Mouse (Mus musculus) forebrain, embryonic 11.5 days (tissue): Measurements from ENCODE around the gene Amotl1. TPM values are rescaled to one million over a fixed set of nuclear protein-coding genes. Genes with fewer than 3 reads are reported as not detected.

Experiments
- ATAC-seq: fragments of 200-750 bp; cut with Nextera tagmentation; replicated peaks from 2 replicates; pipeline ENCODE4 v1.8.0; 2017; ENCODE audit warnings: moderate TSS enrichment; ENCODE audit not compliant: low FRiP score
- DNase-seq: peaks from one replicate; pipeline ENCODE4 v3.0.0-alpha.2; 2017; ENCODE audit warnings: low spot score
- H3K27ac ChIP-seq: fragments of 300-500 bp; sonication (generic); 2 replicates; pipeline ENCODE4 v1.5.1; 2014; ENCODE audit warnings: low read depth, low read length
- H3K27me3 ChIP-seq: fragments of 300-500 bp; sonication (generic); 2 replicates; pipeline ENCODE4 v1.6.1; 2014; ENCODE audit warnings: mild to moderate bottlenecking, low read length, mixed read lengths; ENCODE audit not compliant: control insufficient read depth, insufficient read depth
- H3K36me3 ChIP-seq: fragments of 300-500 bp; sonication (generic); 2 replicates; pipeline ENCODE4 v1.6.1; 2014; ENCODE audit warnings: mild to moderate bottlenecking, low read length, moderate library complexity, mixed read lengths; ENCODE audit not compliant: control insufficient read depth, insufficient read depth
- H3K4me1 ChIP-seq: fragments of 300-500 bp; sonication (generic); replicated peaks from 2 replicates; pipeline ENCODE4 v1.6.1; 2014; ENCODE audit warnings: low read length, mixed read lengths; ENCODE audit not compliant: control insufficient read depth, insufficient read depth
- H3K4me2 ChIP-seq: fragments of 300-500 bp; sonication (generic); 2 replicates; pipeline ENCODE4 v1.6.1; 2014; ENCODE audit warnings: low read depth, mild to moderate bottlenecking, low read length, moderate library complexity, mixed read lengths; ENCODE audit not compliant: severe bottlenecking
- H3K4me3 ChIP-seq: fragments of 300-500 bp; sonication (generic); 2 replicates; pipeline ENCODE4 v1.5.1; 2014; ENCODE audit warnings: low read depth, low read length
- H3K9ac ChIP-seq: fragments of 300-500 bp; sonication (generic); 2 replicates; pipeline ENCODE4 v1.6.1; 2014; ENCODE audit warnings: low read length
- H3K9me3 ChIP-seq: fragments of 300-500 bp; sonication (generic); 2 replicates; pipeline ENCODE4 v1.6.1; 2016; ENCODE audit warnings: low read length, mixed read lengths; ENCODE audit not compliant: control insufficient read depth
- WGBS: fragments of 180-500 bp; shearing (Covaris S2); extraction: QIAGEN DNeasy Blood & Tissue Kit; methylation state at CpG from one replicate; pipeline ENCODE4 v1.1.7; 2014; 5-methylcytosine and 5-hydroxymethylcytosine counted together
- polyA plus RNA-seq: library from polyadenylated mRNA; unstranded; fragments of >200 nt; fragmentation: Nextera tagmentation; extraction: Ambion mirVana; gene quantifications from 2 replicates; pipeline ENCODE4 v1.2.1, GENCODE M21; 2014

Amotl1 gene
- polyA plus RNA-seq, 1 experiment from 2014 or later, result 19.4 TPM

DNA sequence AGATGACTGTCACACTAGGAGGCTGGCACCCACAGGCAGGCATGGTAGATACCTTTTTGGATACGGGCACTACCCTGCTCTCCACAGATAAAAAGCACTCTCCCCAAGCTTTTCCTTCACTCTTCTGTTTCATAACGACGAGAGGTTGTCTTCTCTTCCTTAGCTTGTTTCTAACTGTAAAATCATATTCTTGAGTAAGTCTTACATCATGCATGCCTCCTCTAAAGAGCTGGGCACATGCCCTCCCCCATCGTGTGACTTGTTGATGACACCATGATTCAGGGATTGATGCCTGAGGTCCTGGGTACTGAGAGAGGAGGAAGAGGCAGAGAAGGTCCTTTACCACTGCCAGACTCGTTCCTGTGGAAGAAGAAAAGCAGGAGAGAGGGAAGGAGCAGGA is 24.7 kb downstream of the Amotl1 start:
- ATAC-seq (no peak), DNase-seq (no peak)
- Histone ChIP-seq H3K27ac (no peak overlapping the region), H3K36me3 (no peaks in the 10 kb centered on the region), H3K9ac (no peak overlapping the region), H3K4me1 (no peaks in the 10 kb centered on the region), H3K27me3 (no peaks in the 10 kb centered on the region), H3K9me3 (no peaks in the 10 kb centered on the region), H3K4me3 (no peak overlapping the region), H3K4me2 (no peak overlapping the region)
- 73% methylated on average over 5 of the region's 5 CpGs for WGBS

GRCm38 (mm10) chr9:14614931-14615880 is 29.6 kb downstream of the Amotl1 start:
- DNase-seq, result no peak
- H3K9ac ChIP-seq, result peak overlapping the region; percentile 98
- H3K4me2 ChIP-seq, result peak overlapping the region; percentile 80
- H3K4me3 ChIP-seq, result peak overlapping the region; percentile 88
- H3K4me1 ChIP-seq, result peaks cover 21% of the 10 kb centered on the region
- H3K27me3 ChIP-seq, result no peaks in the 10 kb centered on the region
- peak; percentile 89 for ATAC-seq
- H3K27ac ChIP-seq, result peak overlapping the region; percentile 68
- H3K9me3 ChIP-seq, result no peaks in the 10 kb centered on the region
- no peaks in the 10 kb centered on the region for H3K36me3 ChIP-seq
- WGBS, result 10% methylated on average over 28 of the region's 33 CpGs

GRCm38 (mm10) chr9:14614205-14614930 is 30.5 kb downstream of the Amotl1 start:
- DNase-seq (peak; percentile 85), ATAC-seq (peak; percentile 63)
- H3K4me2 ChIP-seq, result peak overlapping the region; percentile 80
- 0% methylated on average over 48 of the region's 50 CpGs for WGBS
- peak overlapping the region; percentile 88 for H3K4me3 ChIP-seq
- peaks cover 21% of the 10 kb centered on the region for H3K4me1 ChIP-seq
- H3K36me3 ChIP-seq, result no peaks in the 10 kb centered on the region
- peak overlapping the region; percentile 98 for H3K9ac ChIP-seq
- no peaks in the 10 kb centered on the region for H3K27me3 ChIP-seq
- peak overlapping the region; percentile 68 for H3K27ac ChIP-seq
- H3K9me3 ChIP-seq, result no peaks in the 10 kb centered on the region

GRCm38 (mm10) chr9:14613308-14614204 is 31.3 kb downstream of the Amotl1 start:
- 11% methylated on average over 15 of the region's 15 CpGs for whole genome bisulfite sequencing
- H3K4me1 ChIP-seq, result peaks cover 21% of the 10 kb centered on the region
- peak overlapping the region; percentile 68 for H3K27ac ChIP-seq
- H3K36me3 ChIP-seq, result no peaks in the 10 kb centered on the region
- no peaks in the 10 kb centered on the region for H3K27me3 ChIP-seq
- H3K4me2 ChIP-seq, result peak overlapping the region; percentile 80
- DNase-seq (peak; percentile 60), ATAC-seq (0 out of 2 replicates have a peak, but pooled peaks have one; percentile 15)
- peak overlapping the region; percentile 98 for H3K9ac ChIP-seq
- H3K9me3 ChIP-seq, result no peaks in the 10 kb centered on the region
- peak overlapping the region; percentile 88 for H3K4me3 ChIP-seq

DNA sequence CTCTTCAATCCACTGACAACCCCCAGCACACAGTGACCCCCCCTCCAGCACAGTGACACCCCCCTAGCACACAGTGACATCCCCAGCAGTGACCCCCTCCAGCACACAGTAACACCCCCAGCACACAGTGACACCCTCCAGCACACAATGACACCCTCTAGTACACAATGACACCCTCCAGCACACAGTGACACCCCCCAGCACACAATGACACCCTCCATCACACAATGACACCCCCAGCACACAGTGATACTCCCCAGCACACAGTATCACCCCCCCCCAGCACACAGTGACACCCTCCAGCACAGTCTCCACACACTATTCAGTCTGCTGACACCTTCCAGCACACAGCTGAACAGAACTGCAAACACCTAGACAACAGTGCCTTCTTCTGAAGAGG is 32.3 kb downstream of the Amotl1 start:
- H3K9me3 ChIP-seq, result no peaks in the 10 kb centered on the region

GRCm38 (mm10) chr9:14608521-14608920 is 36.3 kb downstream of the Amotl1 start:
- DNase-seq, result no peak
- H3K27ac ChIP-seq, result no peak overlapping the region
- H3K4me1 ChIP-seq, result peaks cover 19% of the 10 kb centered on the region

More for the DNA sequence above, 32.3 kb downstream of the Amotl1 start:
- no peak for ATAC-seq
- peak overlapping the region; percentile 88 for H3K4me3 ChIP-seq
- peaks cover 21% of the 10 kb centered on the region for H3K4me1 ChIP-seq
- H3K27me3 ChIP-seq, result no peaks in the 10 kb centered on the region
- H3K36me3 ChIP-seq, result no peaks in the 10 kb centered on the region
- DNase-seq, result no peak
- H3K27ac ChIP-seq, result no peak overlapping the region
- peak overlapping the region; percentile 98 for H3K9ac ChIP-seq
- peak overlapping the region; percentile 80 for H3K4me2 ChIP-seq

GRCm38 (mm10) chr9:14607464-14607863 is 37.4 kb downstream of the Amotl1 start:
- 65% methylated on average over 3 of the region's 3 CpGs for WGBS
- Histone ChIP-seq H3K36me3 (0 out of 2 replicates have a peak, but pooled peaks cover 2% of the 10 kb centered on the region), H3K27ac (no peak overlapping the region)

More at GRCm38 (mm10) chr9:14608521-14608920, 36.3 kb downstream of the Amotl1 start:
- ATAC-seq, result no peak
- H3K4me3 ChIP-seq, result no peak overlapping the region
- H3K9ac ChIP-seq, result no peak overlapping the region
- WGBS, result 64% methylated on average over 5 of the region's 5 CpGs
- H3K9me3 ChIP-seq, result no peaks in the 10 kb centered on the region
- H3K36me3 ChIP-seq, result 0 out of 2 replicates have a peak, but pooled peaks cover 2% of the 10 kb centered on the region
- H3K27me3 ChIP-seq, result no peaks in the 10 kb centered on the region
- no peak overlapping the region for H3K4me2 ChIP-seq

GRCm38 (mm10) chr9:14605992-14606391 is 38.9 kb downstream of the Amotl1 start:
- 82% methylated on average over 4 of the region's 4 CpGs for WGBS
- DNase-seq, result no peak
- 0 out of 2 replicates have a peak, but pooled peaks cover 2% of the 10 kb centered on the region for H3K36me3 ChIP-seq

More at GRCm38 (mm10) chr9:14607464-14607863, 37.4 kb downstream of the Amotl1 start:
- ATAC-seq (no peak), DNase-seq (no peak)
- Histone ChIP-seq H3K4me2 (no peak overlapping the region), H3K9ac (no peak overlapping the region), H3K4me3 (no peak overlapping the region), H3K9me3 (no peaks in the 10 kb centered on the region), H3K4me1 (peaks cover 10% of the 10 kb centered on the region), H3K27me3 (no peaks in the 10 kb centered on the region)

More at GRCm38 (mm10) chr9:14605992-14606391, 38.9 kb downstream of the Amotl1 start:
- no peak overlapping the region for H3K4me3 ChIP-seq
- no peaks in the 10 kb centered on the region for H3K9me3 ChIP-seq
- no peaks in the 10 kb centered on the region for H3K27me3 ChIP-seq
- no peak overlapping the region for H3K27ac ChIP-seq
- no peak for ATAC-seq
- no peaks in the 10 kb centered on the region for H3K4me1 ChIP-seq
- H3K4me2 ChIP-seq, result no peak overlapping the region
- H3K9ac ChIP-seq, result no peak overlapping the region
